Mouse (Mus musculus): ENCODE measurements at regions not wholly inside any gene's neighbourhood (a gene's known extent, or its start where the extent isn't known, plus 50 kb on each side); places are given as distances from the start of the nearest gene placed in this dataset.

DNA sequence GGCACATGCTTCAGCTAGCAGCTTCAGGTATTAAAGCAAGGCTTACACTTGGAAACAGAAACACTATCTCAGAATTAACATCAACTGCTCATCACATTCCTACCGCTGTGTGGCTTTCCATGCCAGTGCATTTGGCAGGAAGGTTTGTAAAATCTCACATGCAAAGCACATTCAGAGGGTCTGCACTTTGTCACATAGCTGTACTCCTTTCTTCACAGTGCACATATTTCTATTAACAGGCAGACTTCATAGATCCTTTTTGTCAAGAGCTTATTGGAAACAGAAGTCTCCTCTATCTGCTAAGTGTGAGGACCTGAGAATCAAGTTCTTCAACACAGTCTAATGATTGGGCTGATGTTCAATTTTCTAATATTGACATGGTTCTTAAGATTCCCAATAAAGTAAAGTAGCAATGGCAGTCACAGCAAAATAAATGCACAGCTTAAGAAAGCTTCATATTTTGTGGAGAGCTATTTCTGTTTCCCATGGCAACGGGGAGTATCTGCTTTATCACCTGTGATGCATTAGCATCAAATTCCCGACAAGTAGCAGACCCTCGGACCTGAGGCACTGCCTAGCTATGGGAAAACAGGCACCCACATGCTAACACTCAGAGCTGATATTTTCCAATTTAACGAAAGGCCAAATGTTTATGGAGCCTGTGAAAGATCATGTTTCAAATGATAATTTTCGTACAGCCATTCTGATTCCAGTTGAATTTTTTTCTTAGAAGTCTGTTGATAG lies 876.8 kb upstream of the Igfbp7 start:
- DNase-seq (ENCODE audit: low read depth, low spot score) = no peak

GRCm38 (mm10) chr5:78251491-78251890 lies 843.6 kb upstream of the Igfbp7 start:
- DNase-seq (ENCODE audit: low read depth, low spot score) = peak; percentile 77

DNA sequence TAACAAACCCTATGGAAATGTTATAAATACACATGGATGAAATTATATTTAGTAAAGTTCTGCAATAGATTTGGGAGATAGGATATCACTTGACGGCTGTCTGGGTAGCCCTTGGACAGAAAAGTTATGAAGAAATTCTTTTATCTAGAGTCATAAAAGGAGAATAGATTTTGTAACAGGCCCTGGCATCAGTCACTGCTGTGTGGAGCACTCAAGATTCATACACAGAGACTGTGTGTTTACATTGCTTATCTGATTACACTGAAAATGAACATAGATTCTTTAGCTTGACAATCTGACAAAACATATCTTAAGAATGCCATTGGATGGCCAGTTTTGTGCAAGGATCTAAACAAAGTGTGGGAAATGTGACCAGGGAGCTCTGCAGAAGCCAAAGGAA lies 805.9 kb upstream of the Igfbp7 start:
- no peak for DNase-seq (ENCODE audit: low read depth, low spot score)
